Mouse (Mus musculus) right cerebral cortex, postnatal 4 days (tissue): Measurements from ENCODE around the gene Ptprcap.

ENCODE experiments used
- DNase-seq: peaks from one replicate; pipeline ENCODE4 v3.0.0-alpha.2; 2022

Gene Ptprcap

GRCm38 (mm10) chr19:4147782-4148490, 5.5 kb upstream of the Ptprcap start:
- no peak for DNase-seq

DNA sequence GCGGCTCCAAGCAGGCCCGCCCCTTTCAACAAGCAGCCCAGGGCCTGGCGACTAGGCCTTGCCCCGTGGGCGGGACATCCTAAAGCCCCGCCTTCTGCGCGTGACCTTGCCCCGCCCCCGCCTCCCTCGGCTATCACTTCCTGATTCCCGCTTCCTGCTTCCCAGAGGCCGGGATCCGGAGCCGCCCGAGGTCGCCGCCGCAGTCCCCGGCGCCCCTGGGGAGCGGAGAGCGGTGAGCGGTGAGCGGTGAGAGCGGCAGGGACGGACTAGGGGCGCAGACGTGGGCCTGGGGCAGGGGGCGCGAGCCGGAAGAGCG, 5.0 kb upstream of the Ptprcap start, which contains the start of gene Coro1b:
Coro1b (plus strand) TSS at position 129 of the 316 bp plus-strand sequence.
- peak; percentile 96 for DNase-seq

DNA sequence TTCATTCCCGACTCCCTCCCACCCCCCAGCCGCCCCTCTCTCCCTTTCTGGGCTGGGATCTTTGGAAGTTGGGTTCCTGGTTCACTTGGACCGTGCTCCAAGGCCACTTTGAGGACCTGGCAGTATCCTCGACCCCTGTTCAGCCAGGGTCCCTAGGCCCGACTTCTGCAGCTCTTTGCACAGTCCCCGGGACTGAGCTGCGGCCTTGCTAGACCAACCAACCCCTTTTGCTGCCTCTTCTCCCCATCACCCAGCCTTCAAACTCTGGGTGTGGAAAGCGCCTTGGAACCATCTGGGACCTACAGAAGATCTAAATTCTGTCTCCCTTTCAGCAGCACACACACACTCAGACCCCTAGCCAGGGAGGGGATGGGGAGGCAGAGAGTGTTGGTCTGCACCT, 4.6 kb upstream of the Ptprcap start:
- DNase-seq: no peak

DNA sequence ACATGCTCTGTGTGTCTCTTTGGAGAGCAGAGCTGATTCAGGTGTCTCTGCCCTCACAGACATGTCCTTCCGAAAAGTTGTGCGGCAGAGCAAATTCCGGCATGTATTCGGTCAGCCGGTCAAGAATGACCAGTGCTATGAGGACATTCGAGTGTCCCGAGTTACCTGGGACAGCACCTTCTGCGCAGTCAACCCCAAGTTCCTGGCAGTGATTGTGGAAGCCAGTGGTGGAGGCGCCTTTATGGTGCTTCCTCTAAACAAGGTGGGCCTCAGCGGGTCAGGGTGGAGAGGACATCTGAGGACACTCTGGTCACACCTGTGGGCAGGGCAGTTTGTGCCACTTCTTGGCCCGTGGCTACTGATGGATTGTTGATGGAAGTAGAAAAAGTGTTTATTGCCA, 4.1 kb upstream of the Ptprcap start:
- no peak for DNase-seq

- DNase-seq: no peak
Measured at GRCm38 (mm10) chr19:4149764-4150461, 3.5 kb upstream of the Ptprcap start.

DNA sequence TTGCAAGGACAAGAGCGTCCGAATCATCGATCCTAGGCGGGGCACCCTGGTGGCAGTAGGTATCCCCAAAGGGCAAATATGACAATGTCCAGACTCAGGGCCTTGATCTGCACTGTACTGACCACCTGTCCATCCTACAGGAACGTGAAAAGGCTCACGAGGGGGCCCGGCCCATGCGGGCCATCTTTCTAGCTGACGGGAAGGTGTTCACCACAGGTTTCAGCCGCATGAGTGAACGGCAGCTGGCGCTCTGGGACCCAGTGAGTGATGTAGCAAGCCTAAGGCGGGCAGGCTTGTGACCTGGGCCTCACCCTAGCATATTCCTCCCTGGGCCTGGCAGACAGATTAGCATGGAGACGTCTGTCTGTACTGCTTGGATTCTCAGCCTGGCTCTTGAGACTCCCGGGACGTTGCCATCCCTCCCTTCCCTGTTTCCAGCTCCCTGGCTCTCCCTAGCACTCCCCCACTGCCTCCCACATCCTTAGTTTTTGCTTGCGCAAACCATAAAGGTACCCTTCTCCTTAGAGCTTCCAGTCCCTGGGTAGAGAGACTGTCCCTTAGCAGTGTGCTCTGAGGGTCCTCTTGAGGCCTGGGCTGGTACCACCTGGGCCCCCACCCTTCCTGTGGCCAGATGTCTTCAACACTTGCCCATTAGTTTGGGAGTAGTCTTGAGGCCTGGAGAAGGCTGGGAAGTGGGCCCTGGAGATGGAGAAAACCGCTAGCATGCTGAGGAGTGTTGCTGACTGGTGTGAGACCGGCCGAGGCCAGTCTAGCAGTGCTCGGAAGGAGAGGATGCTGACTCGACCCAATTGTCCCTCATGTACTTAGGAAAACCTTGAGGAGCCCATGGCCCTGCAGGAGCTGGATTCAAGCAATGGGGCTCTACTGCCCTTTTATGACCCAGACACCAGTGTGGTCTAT, 2.6 kb upstream of the Ptprcap start:
- DNase-seq: no peak

- DNase-seq: no peak
Measured at GRCm38 (mm10) chr19:4151488-4151860, 1.9 kb upstream of the Ptprcap start.

DNA sequence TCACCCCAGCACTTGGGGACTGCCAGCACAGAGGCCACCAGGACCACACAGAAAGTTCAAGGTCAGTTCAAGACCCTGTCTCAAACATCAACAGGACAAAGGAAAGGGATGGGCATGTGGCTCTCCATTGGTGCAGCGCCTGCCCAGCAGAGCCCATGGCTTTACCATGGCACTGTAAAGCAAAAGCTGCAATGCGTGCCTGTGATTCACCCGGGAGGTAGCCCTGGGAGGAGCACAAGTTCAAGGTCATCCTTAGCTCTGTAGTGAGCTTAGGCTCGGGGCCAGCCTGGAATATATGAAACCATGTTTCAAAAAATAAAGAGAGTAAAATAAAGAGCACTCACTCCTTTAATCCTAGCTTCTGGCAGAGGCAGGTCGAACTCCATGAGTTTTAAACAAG, 1.5 kb upstream of the Ptprcap start:
- no peak for DNase-seq

- DNase-seq: no peak
Measured at GRCm38 (mm10) chr19:4152445-4153231, 766 bp upstream of the Ptprcap start.

DNA sequence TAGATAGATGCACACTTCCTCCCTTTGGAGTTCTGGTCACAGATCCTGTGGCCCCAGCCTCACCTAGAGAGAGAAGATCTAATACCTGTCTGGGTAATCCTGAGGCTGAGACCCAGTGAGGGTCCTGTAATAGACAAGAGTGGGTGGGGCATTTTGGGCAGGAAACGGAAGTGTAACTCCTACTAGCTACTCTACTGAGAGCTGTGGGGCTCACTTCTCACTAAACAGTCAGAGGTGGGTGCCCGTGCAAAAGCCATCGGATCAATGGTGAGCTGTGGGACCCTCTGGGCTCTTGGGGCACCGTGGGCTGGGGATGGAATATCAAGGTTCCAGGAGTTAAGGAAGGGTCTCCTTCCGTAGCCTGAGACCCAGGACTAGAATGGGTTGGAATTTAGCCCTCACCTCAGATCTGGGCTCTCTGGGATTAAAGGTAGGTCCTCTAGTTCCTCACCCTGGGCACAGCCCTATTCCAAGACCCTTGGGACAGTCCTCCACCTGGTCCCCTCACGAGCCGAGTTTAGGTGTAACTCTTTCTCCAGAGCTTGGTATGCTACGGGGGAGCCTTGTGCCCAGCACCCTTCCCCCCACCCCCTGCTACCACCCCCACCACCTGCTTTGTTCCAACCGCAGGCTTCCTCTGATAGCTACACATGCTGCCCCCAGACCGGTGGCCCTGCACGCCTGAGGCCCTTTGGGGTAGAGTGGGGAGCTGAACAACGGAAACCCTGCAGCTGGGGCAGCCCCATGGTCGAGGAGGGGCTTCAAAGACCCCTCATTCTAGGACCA, 1.2 kb downstream of the Ptprcap start:
- no peak for DNase-seq

DNA sequence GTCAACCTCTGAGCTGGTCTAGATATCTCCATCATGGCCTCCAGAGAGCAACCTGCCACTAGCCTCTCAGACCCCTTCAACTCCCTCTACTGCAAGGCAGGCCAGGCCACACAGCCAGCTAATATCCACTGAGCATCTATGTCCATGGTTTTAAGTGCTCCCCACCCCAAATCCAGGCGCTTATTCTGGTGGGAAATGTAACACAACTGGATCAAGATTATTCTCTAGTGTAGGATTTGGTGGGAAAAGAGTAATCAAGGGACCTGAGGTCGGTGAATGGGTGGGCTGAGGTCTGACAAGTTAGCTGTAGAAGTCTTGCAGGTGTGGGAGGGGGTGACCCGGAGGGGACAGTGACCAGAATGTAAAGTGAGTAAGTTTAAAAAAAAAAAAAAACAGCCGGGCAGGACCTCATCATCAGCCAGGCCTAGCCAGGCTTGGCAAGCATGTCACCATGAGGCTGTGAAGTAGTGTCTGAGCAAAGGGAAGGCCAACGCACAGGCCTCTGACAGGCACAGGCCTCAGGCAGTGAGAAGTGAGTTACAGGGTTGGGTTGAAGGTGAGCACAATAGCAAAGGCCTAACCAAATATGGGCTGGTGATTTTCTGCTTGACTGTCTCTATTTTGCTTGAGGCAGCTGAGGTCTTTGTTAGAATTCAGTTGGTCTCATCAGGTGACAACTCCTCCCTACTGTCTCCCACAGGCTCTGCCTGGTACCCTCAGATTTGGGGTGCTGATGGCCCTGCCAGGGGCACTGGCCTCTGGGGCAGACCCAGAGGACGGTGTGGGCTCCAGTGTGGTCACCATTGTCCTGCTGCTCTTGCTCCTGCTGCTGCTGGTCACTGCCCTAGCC, 2.0 kb downstream of the Ptprcap start:
- DNase-seq: no peak

DNA sequence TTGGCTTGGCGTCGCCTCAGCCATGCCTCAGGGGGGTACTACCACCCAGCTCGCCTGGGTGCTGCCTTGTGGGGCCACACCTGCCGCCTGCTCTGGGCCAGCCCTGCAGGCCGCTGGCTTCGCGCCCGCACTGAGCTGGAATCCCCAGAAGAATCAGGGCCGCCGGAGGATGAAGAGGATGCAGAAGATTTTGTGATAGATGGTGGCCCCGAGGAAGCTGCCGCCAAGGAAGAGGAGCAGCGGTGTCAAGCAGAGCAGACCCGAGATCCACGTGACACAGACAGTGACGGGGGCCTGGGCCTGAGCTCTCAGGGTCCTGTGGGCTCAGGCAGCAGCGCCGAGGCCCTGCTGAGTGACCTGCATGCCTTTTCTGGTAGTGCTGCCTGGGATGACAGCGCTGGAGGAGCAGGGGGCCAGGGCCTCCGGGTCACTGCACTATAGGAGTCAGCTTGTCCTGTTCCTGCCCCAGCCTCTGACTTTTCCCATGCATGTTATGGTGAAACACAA, 2.7 kb downstream of the Ptprcap start:
- no peak for DNase-seq

- no peak for DNase-seq
Measured at GRCm38 (mm10) chr19:4156771-4157170, 3.4 kb downstream of the Ptprcap start.

- DNase-seq: no peak
Measured at GRCm38 (mm10) chr19:4159049-4159448, 5.6 kb downstream of the Ptprcap start.

GRCm38 (mm10) chr19:4162646-4163542, 9.5 kb downstream of the Ptprcap start, which contains the start of gene Rps6kb2:
Gene Rps6kb2, minus strand, starts transcription at chr19:4163354.
- peak; percentile 96 for DNase-seq

- no peak for DNase-seq
Measured at GRCm38 (mm10) chr19:4163543-4163887, 10.1 kb downstream of the Ptprcap start.

DNA sequence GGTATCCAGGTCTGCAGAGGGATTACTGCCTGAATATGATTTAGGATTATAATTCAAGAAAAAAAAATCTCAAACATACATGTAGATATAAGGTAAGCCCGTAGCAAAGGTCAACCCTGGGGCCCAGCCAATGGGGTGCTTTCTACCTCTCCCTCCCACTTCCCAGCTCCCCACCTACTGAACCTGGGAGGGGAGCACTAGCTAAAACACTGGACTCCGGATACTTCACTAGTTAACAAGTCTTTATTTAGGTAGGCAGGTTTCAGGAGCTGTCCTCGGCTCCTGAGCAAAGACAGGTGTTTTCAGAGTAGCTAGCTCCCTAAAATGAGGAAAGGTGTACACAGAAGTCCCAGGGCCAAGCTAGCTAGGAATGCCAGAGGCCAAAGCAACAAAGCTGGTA, 10.7 kb downstream of the Ptprcap start:
- DNase-seq: no peak

DNA sequence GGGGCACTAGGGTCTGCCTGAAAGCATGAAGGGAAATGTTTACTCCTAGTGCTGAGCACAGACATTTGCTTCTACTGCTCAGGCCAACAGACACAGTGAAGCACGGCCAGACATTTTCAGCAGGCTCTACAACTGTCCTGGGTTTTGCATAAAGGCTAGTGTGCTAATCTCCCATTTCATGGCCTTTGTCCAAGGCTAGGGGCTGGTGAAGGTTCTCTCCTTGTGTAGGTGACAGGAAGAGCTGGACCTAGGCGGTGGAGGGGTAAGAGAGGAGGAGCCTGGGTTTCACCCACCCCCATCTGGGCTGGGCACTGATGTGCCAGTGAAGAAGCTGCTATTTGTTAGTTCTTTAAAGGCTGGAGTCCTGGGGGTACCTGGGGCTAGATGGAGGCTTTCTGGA, 11.3 kb downstream of the Ptprcap start:
- DNase-seq: no peak

DNA sequence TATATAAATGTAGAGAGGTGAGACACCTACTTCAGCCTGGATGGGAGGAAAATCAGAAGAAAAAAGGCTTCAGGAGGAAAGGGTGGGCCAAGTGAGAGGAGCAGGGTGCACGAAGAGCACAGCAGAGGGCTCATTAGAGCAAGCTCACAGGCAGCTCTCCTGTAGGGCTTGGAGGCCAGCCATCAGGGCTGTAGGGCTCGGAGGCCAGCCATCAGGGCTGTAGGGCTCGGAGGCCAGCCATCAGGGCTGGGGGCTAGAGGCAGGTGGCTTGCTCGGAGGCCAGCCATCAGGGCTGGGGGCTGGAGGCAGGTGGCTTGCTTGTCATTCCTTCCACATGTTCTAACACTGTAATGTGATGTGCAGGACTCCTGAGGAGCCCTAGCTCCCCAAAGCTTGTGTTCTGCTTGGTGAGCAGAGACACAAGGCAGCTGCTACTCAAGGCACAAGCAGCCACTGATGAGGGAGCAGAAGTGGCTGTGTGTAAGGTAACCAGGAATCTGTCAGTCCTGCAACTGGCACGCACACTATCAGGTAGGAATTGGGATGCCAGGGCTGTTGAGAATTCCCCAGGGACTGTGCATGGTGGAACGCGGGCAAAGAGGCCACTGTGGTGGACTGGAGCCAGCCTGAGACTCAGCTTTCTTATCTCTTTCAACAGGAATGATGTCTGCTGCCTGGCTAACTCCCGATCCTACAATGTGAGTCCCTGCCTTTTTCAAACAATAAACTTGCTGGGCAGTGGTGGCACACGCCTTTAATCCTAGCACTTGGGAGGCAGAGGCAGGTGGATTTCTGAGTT, 13.5 kb downstream of the Ptprcap start:
- no peak for DNase-seq
